Mouse (Mus musculus) hindbrain, embryonic 13.5 days (tissue): ENCODE data around the gene Parp3. TPM values are rescaled to one million over a fixed set of nuclear protein-coding genes. Genes with fewer than 3 reads are reported as not detected.
A peak's percentile ranks its signal among the peaks of the same experiment; 100 is the strongest.

Experiments used
- ATAC-seq: fragments of 200-750 bp; cut with Nextera tagmentation; 2 replicates; pipeline ENCODE4 v1.8.0; 2017; ENCODE audit warnings: moderate TSS enrichment; ENCODE audit not compliant: low FRiP score
- H3K27ac ChIP-seq: fragments of 300-500 bp; sonication (generic); 2 replicates; pipeline ENCODE4 v1.5.1; 2015; ENCODE audit warnings: inconsistent platforms, mild to moderate bottlenecking, moderate library complexity
- H3K27me3 ChIP-seq: fragments of 300-500 bp; sonication (generic); 2 replicates; pipeline ENCODE4 v1.6.1; 2015; ENCODE audit warnings: mild to moderate bottlenecking, inconsistent platforms
- H3K36me3 ChIP-seq: fragments of 300-500 bp; sonication (generic); 2 replicates; pipeline ENCODE4 v1.6.1; 2015; ENCODE audit warnings: mild to moderate bottlenecking, inconsistent platforms
- H3K4me1 ChIP-seq: fragments of 300-500 bp; sonication (generic); replicated peaks from 2 replicates; pipeline ENCODE4 v1.6.1; 2015; ENCODE audit warnings: inconsistent platforms
- H3K4me2 ChIP-seq: fragments of 300-500 bp; sonication (generic); 2 replicates; pipeline ENCODE4 v1.6.1; 2015; ENCODE audit warnings: inconsistent platforms, mild to moderate bottlenecking, moderate library complexity
- H3K4me3 ChIP-seq: fragments of 300-500 bp; sonication (generic); 2 replicates; pipeline ENCODE4 v1.5.1; 2015; ENCODE audit warnings: mild to moderate bottlenecking, inconsistent platforms
- H3K9ac ChIP-seq: fragments of 300-500 bp; sonication (generic); 2 replicates; pipeline ENCODE4 v1.6.1; 2015; ENCODE audit warnings: mild to moderate bottlenecking, inconsistent platforms
- H3K9me3 ChIP-seq: fragments of 300-500 bp; sonication (generic); 2 replicates; pipeline ENCODE4 v1.6.1; 2016; ENCODE audit warnings: inconsistent platforms
- WGBS: fragments of 180-500 bp; shearing (Covaris S2); methylation state at CpG from one replicate; pipeline ENCODE4 v1.1.7; 2015; 5-methylcytosine and 5-hydroxymethylcytosine counted together
- polyA plus RNA-seq: library from polyadenylated mRNA; unstranded; fragments of >200 nt; fragmentation: Nextera tagmentation; extraction: Ambion mirVana; gene quantifications from 2 replicates; pipeline ENCODE4 v1.2.1, GENCODE M21; 2015

Gene Parp3
- polyA plus RNA-seq, 1 experiment from 2014 or later = 0.88 TPM

GRCm38 (mm10) chr9:106483606-106484005 is 6.9 kb upstream of the Parp3 start:
- H3K27me3 ChIP-seq = no peaks in the 10 kb centered on the region
- H3K4me2 ChIP-seq = no peak overlapping the region
- H3K27ac ChIP-seq = no peak overlapping the region
- no peaks in the 10 kb centered on the region for H3K9me3 ChIP-seq
- no peak overlapping the region for H3K4me3 ChIP-seq
- H3K4me1 ChIP-seq = peaks cover 4% of the 10 kb centered on the region; the same call in 1 of the 2 replicates
- H3K9ac ChIP-seq = no peak overlapping the region
- WGBS = 93% methylated on average over 17 of the region's 17 CpGs
- H3K36me3 ChIP-seq = peaks cover 66% of the 10 kb centered on the region
- no peak for ATAC-seq

GRCm38 (mm10) chr9:106483136-106483535 is 6.4 kb upstream of the Parp3 start:
- H3K9ac ChIP-seq = no peak overlapping the region
- no peak overlapping the region for H3K4me2 ChIP-seq
- no peak for ATAC-seq
- no peaks in the 10 kb centered on the region for H3K9me3 ChIP-seq
- H3K4me1 ChIP-seq = peaks cover 8% of the 10 kb centered on the region
- H3K36me3 ChIP-seq = peaks cover 66% of the 10 kb centered on the region
- no peaks in the 10 kb centered on the region for H3K27me3 ChIP-seq
- no peak overlapping the region for H3K27ac ChIP-seq
- H3K4me3 ChIP-seq = no peak overlapping the region
- 93% methylated on average over 10 of the region's 10 CpGs for WGBS

GRCm38 (mm10) chr9:106482578-106483115 is 5.9 kb upstream of the Parp3 start:
- Histone ChIP-seq H3K4me1 (peaks cover 13% of the 10 kb centered on the region), H3K4me3 (no peak overlapping the region), H3K9me3 (no peaks in the 10 kb centered on the region), H3K36me3 (peaks cover 66% of the 10 kb centered on the region), H3K27me3 (no peaks in the 10 kb centered on the region), H3K27ac (no peak overlapping the region), H3K4me2 (no peak overlapping the region), H3K9ac (no peak overlapping the region)
- no peak for ATAC-seq
- 88% methylated on average over 17 of the region's 17 CpGs for WGBS

GRCm38 (mm10) chr9:106481676-106482075 is 4.9 kb upstream of the Parp3 start:
- no peaks in the 10 kb centered on the region for H3K9me3 ChIP-seq
- no peaks in the 10 kb centered on the region for H3K27me3 ChIP-seq
- ATAC-seq = no peak
- no peak overlapping the region for H3K4me3 ChIP-seq
- no peak overlapping the region for H3K27ac ChIP-seq
- H3K4me2 ChIP-seq = no peak overlapping the region
- peaks cover 66% of the 10 kb centered on the region for H3K36me3 ChIP-seq
- 96% methylated on average over 13 of the region's 13 CpGs for WGBS
- H3K4me1 ChIP-seq = peaks cover 16% of the 10 kb centered on the region
- H3K9ac ChIP-seq = no peak overlapping the region

GRCm38 (mm10) chr9:106481075-106481474 is 4.3 kb upstream of the Parp3 start:
- Histone ChIP-seq H3K9me3 (no peaks in the 10 kb centered on the region), H3K9ac (no peak overlapping the region), H3K4me1 (peaks cover 22% of the 10 kb centered on the region), H3K4me3 (no peak overlapping the region), H3K27ac (no peak overlapping the region), H3K27me3 (no peaks in the 10 kb centered on the region), H3K36me3 (peaks cover 62% of the 10 kb centered on the region), H3K4me2 (no peak overlapping the region)
- ATAC-seq = no peak
- WGBS = 91% methylated on average over 15 of the region's 15 CpGs

- Histone ChIP-seq H3K9me3 (no peaks in the 10 kb centered on the region), H3K36me3 (peaks cover 56% of the 10 kb centered on the region), H3K27me3 (no peaks in the 10 kb centered on the region), H3K4me3 (no peak overlapping the region), H3K9ac (no peak overlapping the region), H3K27ac (no peak overlapping the region), H3K4me1 (peaks cover 23% of the 10 kb centered on the region), H3K4me2 (no peak overlapping the region)
- WGBS = 90% methylated on average over 7 of the region's 7 CpGs
- no peak for ATAC-seq
Measured at GRCm38 (mm10) chr9:106480541-106480940, 3.8 kb upstream of the Parp3 start.

- Histone ChIP-seq H3K27ac (no peak overlapping the region), H3K9ac (peak overlapping the region; percentile 77), H3K27me3 (0 out of 2 replicates have a peak, but pooled peaks cover 3% of the 10 kb centered on the region), H3K4me3 (peak overlapping the region; percentile 71), H3K36me3 (peaks cover 32% of the 10 kb centered on the region), H3K9me3 (no peaks in the 10 kb centered on the region), H3K4me2 (peak overlapping the region; percentile 92), H3K4me1 (peaks cover 37% of the 10 kb centered on the region)
- 86% methylated on average over 9 of the region's 9 CpGs for WGBS
- ATAC-seq = no peak
Measured at GRCm38 (mm10) chr9:106478101-106478500, 1.4 kb upstream of the Parp3 start.

- peak overlapping the region; percentile 77 for H3K9ac ChIP-seq
- peak overlapping the region; percentile 92 for H3K4me2 ChIP-seq
- no peaks in the 10 kb centered on the region for H3K9me3 ChIP-seq
- peaks cover 37% of the 10 kb centered on the region for H3K4me1 ChIP-seq
- no peak for ATAC-seq
- H3K27me3 ChIP-seq = 0 out of 2 replicates have a peak, but pooled peaks cover 3% of the 10 kb centered on the region
- 5% methylated on average over 16 of the region's 16 CpGs for WGBS
- H3K4me3 ChIP-seq = peak overlapping the region; percentile 71
- peaks cover 27% of the 10 kb centered on the region for H3K36me3 ChIP-seq
- no peak overlapping the region for H3K27ac ChIP-seq
Measured at GRCm38 (mm10) chr9:106477649-106478048, 900 bp upstream of the Parp3 start.

- H3K9me3 ChIP-seq = no peaks in the 10 kb centered on the region
- no peak overlapping the region for H3K4me3 ChIP-seq
- H3K27ac ChIP-seq = peak overlapping the region; percentile 18; the same call in 1 of the 2 replicates
Measured at GRCm38 (mm10) chr9:106476002-106476923, 486 bp downstream of the Parp3 start.

GRCm38 (mm10) chr9:106475663-106476001 is 1.1 kb downstream of the Parp3 start, which contains the start of gene Rrp9:
TSS of gene Rrp9 (plus strand) at chr9:106475963.
- 0 out of 2 replicates have a peak, but pooled peaks cover 3% of the 10 kb centered on the region for H3K27me3 ChIP-seq
- H3K4me1 ChIP-seq = peaks cover 46% of the 10 kb centered on the region
- no peaks in the 10 kb centered on the region for H3K9me3 ChIP-seq
- peak within 1 kb of the TSS; percentile 18; the same call in 1 of the 2 replicates for H3K27ac ChIP-seq
- no peak within 1 kb of the TSS for H3K4me3 ChIP-seq
- peak within 1 kb of the TSS; percentile 39 for H3K9ac ChIP-seq
- WGBS = 92% methylated on average over 10 of the region's 10 CpGs
- ATAC-seq = no peak
- H3K36me3 ChIP-seq = peaks cover 9% of the 10 kb centered on the region
- H3K4me2 ChIP-seq = peak within 1 kb of the TSS; percentile 37

More at GRCm38 (mm10) chr9:106476002-106476923, 486 bp downstream of the Parp3 start:
- Histone ChIP-seq H3K4me2 (peak overlapping the region; percentile 37), H3K36me3 (peaks cover 15% of the 10 kb centered on the region), H3K9ac (peak overlapping the region; percentile 39), H3K27me3 (0 out of 2 replicates have a peak, but pooled peaks cover 3% of the 10 kb centered on the region), H3K4me1 (peaks cover 46% of the 10 kb centered on the region)
- 40% methylated on average over 16 of the region's 16 CpGs for WGBS
- ATAC-seq = no peak; the same call in 1 of the 2 replicates

- H3K4me1 ChIP-seq = peaks cover 46% of the 10 kb centered on the region
- H3K27me3 ChIP-seq = 0 out of 2 replicates have a peak, but pooled peaks cover 3% of the 10 kb centered on the region
- no peak overlapping the region for H3K4me2 ChIP-seq
- no peak overlapping the region for H3K4me3 ChIP-seq
- 0 out of 2 replicates have a peak, but pooled peaks cover 3% of the 10 kb centered on the region for H3K36me3 ChIP-seq
- no peak overlapping the region for H3K9ac ChIP-seq
- no peak for ATAC-seq
- H3K27ac ChIP-seq = no peak overlapping the region
- no peaks in the 10 kb centered on the region for H3K9me3 ChIP-seq
- WGBS = 67% methylated on average over 7 of the region's 7 CpGs
Measured at GRCm38 (mm10) chr9:106475046-106475445, 1.7 kb downstream of the Parp3 start.

- Histone ChIP-seq H3K27ac (no peak overlapping the region), H3K4me2 (peak overlapping the region; percentile 19; the same call in 1 of the 2 replicates), H3K4me1 (peaks cover 46% of the 10 kb centered on the region), H3K9me3 (no peaks in the 10 kb centered on the region), H3K9ac (no peak overlapping the region; the same call in 1 of the 2 replicates), H3K27me3 (0 out of 2 replicates have a peak, but pooled peaks cover 3% of the 10 kb centered on the region), H3K4me3 (no peak overlapping the region), H3K36me3 (no peaks in the 10 kb centered on the region)
- no peak for ATAC-seq
- 6% methylated on average over 6 of the region's 6 CpGs for WGBS
Measured at GRCm38 (mm10) chr9:106474456-106474855, 2.3 kb downstream of the Parp3 start.
